Mouse (Mus musculus): ENCODE data around the gene Pik3c2b.

Pik3c2b gene

GRCm38 (mm10) chr1:133134881-133135280 is 89.4 kb downstream of the Pik3c2b start:
- no peak for DNase-seq (ENCODE audit: low spot score)

- no peak for DNase-seq (ENCODE audit: low spot score)
These were observed 90.3 kb downstream of the Pik3c2b start for GRCm38 (mm10) chr1:133135808-133136207.

GRCm38 (mm10) chr1:133138401-133138800 is 92.9 kb downstream of the Pik3c2b start:
- DNase-seq (ENCODE audit: low spot score) = no peak

GRCm38 (mm10) chr1:133146014-133147009 is 100.8 kb downstream of the Pik3c2b start:
- DNase-seq (ENCODE audit: low spot score) = no peak

GRCm38 (mm10) chr1:133147324-133147723 is 101.9 kb downstream of the Pik3c2b start:
- no peak for DNase-seq (ENCODE audit: low spot score)

- DNase-seq (ENCODE audit: low spot score) = no peak
These were observed 102.7 kb downstream of the Pik3c2b start for GRCm38 (mm10) chr1:133148122-133148521.

- no peak for DNase-seq (ENCODE audit: low spot score)
These were observed 105.1 kb downstream of the Pik3c2b start for GRCm38 (mm10) chr1:133150556-133150955.

- no peak for DNase-seq (ENCODE audit: low spot score)
These were observed 106.7 kb downstream of the Pik3c2b start for GRCm38 (mm10) chr1:133152213-133152612.

GRCm38 (mm10) chr1:133155270-133155669 is 109.8 kb downstream of the Pik3c2b start:
- DNase-seq (ENCODE audit: low spot score) = no peak

Data from ovary, adult 18-20 months (tissue).